Mouse (Mus musculus) forebrain, postnatal 0 days (tissue): Measurements from ENCODE around the gene Exoc3l. TPM values are rescaled to one million over a fixed set of nuclear protein-coding genes. Genes with fewer than 3 reads are reported as not detected.
A peak's percentile ranks its signal among the peaks of the same experiment; 100 is the strongest.

Source experiments
- ATAC-seq: fragments of 200-750 bp; cut with Nextera tagmentation; 2 replicates; pipeline ENCODE4 v1.8.0; 2017; ENCODE audit warnings: mild to moderate bottlenecking, moderate library complexity
- DNase-seq: peaks from one replicate; pipeline ENCODE4 v3.0.0-alpha.2; 2015
- H3K27ac ChIP-seq: fragments of 300-500 bp; sonication (generic); 2 replicates; pipeline ENCODE4 v1.5.1; 2014; ENCODE audit warnings: low read depth, mild to moderate bottlenecking, antibody characterized with exemption, low read length, moderate library complexity, mixed read lengths
- H3K27me3 ChIP-seq: fragments of 300-500 bp; sonication (generic); 2 replicates; pipeline ENCODE4 v1.6.1; 2014; ENCODE audit warnings: mild to moderate bottlenecking, low read length, mixed read lengths; ENCODE audit not compliant: insufficient read depth
- H3K36me3 ChIP-seq: fragments of 300-500 bp; sonication (generic); 2 replicates; pipeline ENCODE4 v1.6.1; 2014; ENCODE audit warnings: mild to moderate bottlenecking, moderate library complexity; ENCODE audit not compliant: insufficient read depth
- H3K4me1 ChIP-seq: fragments of 300-500 bp; sonication (generic); 2 replicates; pipeline ENCODE4 v1.6.1; 2014; ENCODE audit warnings: antibody characterized with exemption; ENCODE audit not compliant: insufficient read depth
- H3K4me2 ChIP-seq: fragments of 300-500 bp; sonication (generic); 2 replicates; pipeline ENCODE4 v1.6.1; 2014; ENCODE audit warnings: low read depth, mild to moderate bottlenecking, moderate library complexity
- H3K4me3 ChIP-seq: fragments of 300-500 bp; sonication (generic); 2 replicates; pipeline ENCODE4 v1.5.1; 2014; ENCODE audit warnings: low read depth, low read length, mixed read lengths
- H3K9ac ChIP-seq: fragments of 300-500 bp; sonication (generic); 2 replicates; pipeline ENCODE4 v1.6.1; 2014; ENCODE audit warnings: mild to moderate bottlenecking
- H3K9me3 ChIP-seq: fragments of 300-500 bp; sonication (generic); 2 replicates; pipeline ENCODE4 v1.6.1; 2016; ENCODE audit warnings: low read length
- CTCF ChIP-seq: sonication (generic); IDR thresholded peaks from 2 replicates; pipeline ENCODE4 v1.5.1; 2016; ENCODE audit warnings: antibody characterized with exemption, control low read depth, low read depth
- WGBS: fragments of 180-500 bp; shearing (Covaris S2); extraction: QIAGEN DNeasy Blood & Tissue Kit; methylation state at CpG from one replicate; pipeline ENCODE4 v1.1.7; 2014; 5-methylcytosine and 5-hydroxymethylcytosine counted together
- polyA plus RNA-seq: library from polyadenylated mRNA; unstranded; fragments of >200 nt; fragmentation: Nextera tagmentation; extraction: Ambion mirVana; gene quantifications from 2 replicates; pipeline ENCODE4 v1.2.1, GENCODE M21; 2015
- total RNA-seq: library from RNA; depleted of rRNA; stranded (reverse); fragments of >200 nt; gene quantifications from 2 replicates; pipeline ENCODE4 v1.2.3, GENCODE M21; 2014

The Exoc3l gene
- total and polyA plus RNA-seq, 2 experiments from 2014 or later: 2.7 to 7.5 TPM

DNA sequence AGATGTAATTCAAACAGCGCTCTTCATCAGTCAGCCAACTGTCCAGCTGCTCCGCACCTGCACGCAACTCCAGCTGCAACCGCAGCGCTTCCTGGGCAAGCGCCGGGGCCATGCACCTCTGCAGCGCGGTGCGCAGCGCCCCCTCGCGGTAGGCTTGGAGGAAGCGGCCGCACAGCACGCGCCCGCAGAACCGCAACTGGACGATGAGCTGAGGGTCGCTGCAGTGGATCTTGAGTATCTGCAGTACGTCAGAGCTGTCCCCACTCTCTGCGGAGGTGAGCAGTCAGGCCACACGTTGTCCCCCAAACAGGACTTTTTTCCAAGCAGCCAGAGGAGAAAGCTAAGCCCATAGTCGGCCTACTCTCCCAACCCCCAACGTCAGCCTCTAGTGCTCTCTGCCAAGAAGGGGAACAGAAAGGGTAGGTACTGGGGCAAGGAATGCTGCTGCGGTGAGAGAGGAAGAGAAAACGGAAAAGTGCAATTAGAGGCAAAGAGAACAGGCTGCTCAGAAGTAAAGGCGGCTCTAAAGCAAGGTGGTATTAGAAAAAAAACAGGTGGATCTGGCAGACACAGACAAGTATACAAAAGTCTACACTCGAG is 36.1 kb downstream of the Exoc3l start:
- H3K4me2 ChIP-seq: peak overlapping the region; percentile 64
- WGBS: 3% methylated on average over 30 of the region's 30 CpGs
- peak; percentile 79 for DNase-seq
- peak; percentile 62 for ATAC-seq
- H3K9me3 ChIP-seq: no peaks in the 10 kb centered on the region
- H3K9ac ChIP-seq: peak overlapping the region; percentile 33; the same call in 1 of the 2 replicates
- peak overlapping the region; percentile 36 for H3K4me3 ChIP-seq
- H3K4me1 ChIP-seq: peaks cover 2% of the 10 kb centered on the region
- peak; percentile 97 for TF ChIP-seq CTCF
- no peak overlapping the region for H3K27ac ChIP-seq
- H3K36me3 ChIP-seq: no peaks in the 10 kb centered on the region
- peaks cover 48% of the 10 kb centered on the region for H3K27me3 ChIP-seq

DNA sequence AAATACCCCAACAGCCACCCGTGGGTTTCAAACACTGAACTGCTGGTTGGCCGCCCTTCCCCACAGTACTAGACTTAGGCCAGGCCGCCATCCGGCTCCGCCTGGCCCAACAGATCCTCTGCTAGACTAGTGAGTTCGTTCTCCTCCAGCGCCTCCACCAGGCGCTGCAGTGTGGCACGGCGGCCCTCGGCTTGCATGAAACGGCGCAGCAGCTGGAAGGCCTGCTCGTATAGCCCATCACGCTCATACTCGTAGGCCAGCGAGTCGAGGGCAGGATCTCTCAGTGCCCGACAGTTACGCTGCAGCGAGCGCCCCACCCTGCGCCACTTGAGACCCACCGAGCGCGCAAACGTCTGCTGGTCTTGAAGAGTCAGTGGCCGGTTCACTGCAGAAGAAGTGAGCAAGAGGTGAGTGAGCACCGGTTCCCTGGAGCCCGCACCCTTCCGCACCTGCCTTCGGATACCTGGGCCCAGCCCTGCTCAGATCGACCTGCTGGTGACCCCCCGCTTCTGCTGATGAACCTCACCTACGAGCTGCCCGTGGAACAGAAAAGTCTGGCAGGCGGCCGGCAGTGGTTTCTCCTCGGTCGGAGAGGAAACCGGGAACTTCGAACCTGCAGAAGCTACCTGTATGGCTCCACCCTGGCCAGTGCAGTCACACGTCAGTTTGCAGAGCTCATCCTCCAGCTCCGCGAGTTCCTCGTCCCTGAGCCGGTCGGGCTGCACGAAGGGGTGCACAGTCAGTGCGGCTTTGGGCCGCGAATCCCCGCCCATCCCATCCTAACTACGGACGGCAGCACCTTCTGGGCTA is 36.8 kb downstream of the Exoc3l start:
- TF ChIP-seq CTCF: peak; percentile 54
- no peaks in the 10 kb centered on the region for H3K36me3 ChIP-seq
- H3K27me3 ChIP-seq: peaks cover 48% of the 10 kb centered on the region
- H3K27ac ChIP-seq: no peak overlapping the region
- peak; percentile 19 for ATAC-seq
- H3K4me1 ChIP-seq: peaks cover 4% of the 10 kb centered on the region
- no peaks in the 10 kb centered on the region for H3K9me3 ChIP-seq
- peak overlapping the region; percentile 36 for H3K4me3 ChIP-seq
- WGBS: 3% methylated on average over 55 of the region's 55 CpGs
- no peak for DNase-seq
- H3K9ac ChIP-seq: peak overlapping the region; percentile 33; the same call in 1 of the 2 replicates
- peak overlapping the region; percentile 64 for H3K4me2 ChIP-seq

DNA sequence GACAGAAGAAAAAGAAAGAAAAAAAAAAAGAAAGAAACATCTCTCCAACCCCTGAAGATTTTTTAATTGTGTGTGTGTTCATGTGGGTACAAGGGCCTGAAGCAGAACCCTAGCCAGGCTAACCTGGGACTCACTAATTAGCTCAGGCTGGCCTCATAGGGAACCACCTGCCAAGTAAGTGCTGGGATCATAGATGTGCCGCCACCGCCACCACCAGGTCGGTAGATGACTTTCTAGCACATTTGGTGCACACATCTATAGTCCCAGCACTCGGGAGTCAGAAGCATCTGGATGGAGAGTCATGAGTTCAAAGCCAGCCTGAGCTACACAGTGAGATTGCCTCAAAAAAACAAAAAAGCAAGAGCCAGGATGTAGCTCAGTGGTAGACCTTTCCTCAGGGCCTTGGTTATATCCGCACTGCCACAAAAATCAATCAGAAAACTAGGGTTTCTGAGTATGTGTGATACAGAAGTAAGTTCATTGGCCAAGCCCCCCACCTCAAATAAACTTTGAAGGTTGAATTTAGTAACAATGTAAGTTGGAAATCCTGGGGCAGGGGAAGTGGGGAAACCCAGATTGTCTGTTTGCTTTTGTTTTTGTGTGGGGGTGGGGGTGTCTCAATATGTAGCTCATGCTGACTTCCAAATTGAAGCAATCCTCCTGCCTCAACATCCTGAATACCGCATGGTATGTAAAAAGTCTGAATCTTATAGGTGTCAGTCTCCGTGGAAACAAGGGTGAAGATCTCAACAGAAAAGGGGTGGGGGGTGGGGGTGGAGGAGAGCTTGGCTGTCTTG is 38.4 kb downstream of the Exoc3l start:
- H3K4me1 ChIP-seq: peaks cover 4% of the 10 kb centered on the region
- WGBS: 69% methylated on average over 7 of the region's 7 CpGs
- H3K27ac ChIP-seq: no peak overlapping the region
- H3K9ac ChIP-seq: no peak overlapping the region
- no peak for TF ChIP-seq CTCF
- peaks cover 10% of the 10 kb centered on the region; the same call in 1 of the 2 replicates for H3K36me3 ChIP-seq
- H3K9me3 ChIP-seq: no peaks in the 10 kb centered on the region
- H3K4me3 ChIP-seq: no peak overlapping the region
- H3K4me2 ChIP-seq: no peak overlapping the region
- DNase-seq (no peak), ATAC-seq (no peak)
- peaks cover 44% of the 10 kb centered on the region for H3K27me3 ChIP-seq

DNA sequence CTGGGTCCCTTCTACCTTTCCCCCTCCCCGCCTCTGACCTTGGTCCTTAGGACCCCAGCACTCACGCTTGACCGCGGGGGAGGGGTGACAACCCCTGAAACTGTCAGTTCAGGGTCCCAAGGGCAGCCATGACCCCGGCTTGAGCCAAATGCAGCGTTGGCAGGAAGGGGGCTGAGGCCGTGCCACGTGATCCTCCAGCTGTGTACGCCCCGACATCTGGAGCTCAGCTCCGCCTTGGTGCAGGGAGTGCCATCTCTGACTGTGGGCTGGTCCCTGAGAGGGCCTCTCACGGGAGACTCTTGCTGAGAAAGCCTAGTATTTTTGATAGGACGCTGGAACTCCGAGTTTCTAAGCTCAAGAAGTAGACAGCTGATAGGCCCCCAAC is 40.9 kb downstream of the Exoc3l start, which contains the start of gene B3gnt9:
Gene B3gnt9, minus strand, starts transcription at position 188 of the 385 bp plus-strand sequence.
- ATAC-seq (0 out of 2 replicates have a peak, but pooled peaks have one; percentile 17), DNase-seq (no peak)
- Histone ChIP-seq H3K4me1 (peaks cover 4% of the 10 kb centered on the region), H3K9ac (peak within 1 kb of the TSS; percentile 73), H3K27ac (no peak within 1 kb of the TSS), H3K4me2 (peak within 1 kb of the TSS; percentile 92), H3K27me3 (peaks cover 27% of the 10 kb centered on the region), H3K9me3 (no peaks in the 10 kb centered on the region), H3K4me3 (peak within 1 kb of the TSS; percentile 56), H3K36me3 (peaks cover 32% of the 10 kb centered on the region)
- TF ChIP-seq CTCF: no peak
- 4% methylated on average over 14 of the region's 14 CpGs for WGBS

DNA sequence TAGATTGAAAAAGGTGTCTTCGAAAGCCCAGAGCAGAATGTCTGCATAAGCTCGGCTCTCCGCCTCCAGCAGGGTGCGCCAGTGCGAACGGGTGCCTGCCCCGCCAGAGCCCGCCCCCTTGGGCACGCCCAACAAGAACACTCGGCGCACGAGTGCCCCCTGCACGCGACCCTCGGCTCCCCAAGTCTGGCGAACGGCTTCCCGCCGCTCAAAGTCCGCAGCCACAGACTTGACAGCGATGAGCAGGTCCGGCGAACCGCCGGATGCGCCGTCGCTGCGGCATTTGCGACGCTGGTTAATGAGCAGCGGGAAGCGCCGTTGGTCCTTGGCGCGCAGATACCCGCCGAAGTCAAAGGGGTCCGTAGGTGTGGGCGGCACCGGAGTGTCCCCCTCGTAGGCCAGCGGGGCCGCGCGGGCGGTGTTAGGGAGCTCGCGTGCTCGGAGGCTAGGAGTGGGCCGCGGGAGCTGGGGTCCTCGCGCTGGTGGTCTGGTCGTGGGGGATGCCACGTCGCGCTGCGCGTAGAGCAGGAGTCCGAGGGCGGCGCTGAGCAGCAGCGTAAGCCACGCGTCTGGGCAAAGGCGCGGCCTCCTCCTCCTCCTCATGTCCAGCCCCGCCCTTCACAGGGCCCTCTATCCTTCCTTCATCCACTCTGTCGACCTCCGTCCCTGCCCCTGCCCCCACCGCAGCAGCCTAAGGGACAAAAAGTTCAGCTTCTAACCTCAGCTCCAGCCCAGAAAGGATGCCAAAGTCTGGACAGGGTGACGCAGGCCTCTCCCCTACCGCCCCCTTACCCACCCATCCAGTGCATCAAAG is 41.5 kb downstream of the Exoc3l start:
- Histone ChIP-seq H3K27ac (no peak overlapping the region), H3K4me3 (peak overlapping the region; percentile 56), H3K36me3 (peaks cover 38% of the 10 kb centered on the region), H3K27me3 (peaks cover 21% of the 10 kb centered on the region), H3K4me2 (peak overlapping the region; percentile 92), H3K4me1 (peaks cover 4% of the 10 kb centered on the region), H3K9me3 (no peaks in the 10 kb centered on the region), H3K9ac (peak overlapping the region; percentile 73)
- TF ChIP-seq CTCF: peak; percentile 93
- DNase-seq: peak; percentile 92
- peak; percentile 92 for ATAC-seq
- WGBS: 1% methylated on average over 74 of the region's 74 CpGs

DNA sequence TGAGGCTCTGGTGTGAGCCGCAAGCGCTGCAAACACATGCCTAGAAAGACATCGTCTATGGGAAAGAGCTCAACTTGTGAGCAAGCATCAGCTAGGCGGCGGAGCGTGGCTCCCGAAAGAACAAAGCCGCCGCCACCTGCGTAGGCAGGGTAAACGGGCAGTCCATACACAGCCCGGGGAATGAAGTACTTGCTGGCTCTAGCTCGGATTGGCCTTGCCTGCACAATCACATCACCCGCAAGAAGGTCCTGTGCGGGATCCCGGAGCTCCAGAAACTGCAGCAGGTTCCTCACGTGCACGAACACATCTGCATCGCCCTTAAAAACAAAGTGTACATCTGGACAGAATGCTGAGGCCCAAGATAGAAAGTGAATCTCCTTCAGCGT is 42.1 kb downstream of the Exoc3l start:
- DNase-seq (peak; percentile 46), ATAC-seq (peak; percentile 28; the same call in 1 of the 2 replicates)
- no peak overlapping the region for H3K27ac ChIP-seq

More for the DNA sequence above, 42.1 kb downstream of the Exoc3l start:
- peaks cover 44% of the 10 kb centered on the region for H3K36me3 ChIP-seq
- no peak for TF ChIP-seq CTCF
- peak overlapping the region; percentile 92 for H3K4me2 ChIP-seq
- H3K27me3 ChIP-seq: peaks cover 15% of the 10 kb centered on the region
- H3K9me3 ChIP-seq: no peaks in the 10 kb centered on the region
- H3K4me1 ChIP-seq: peaks cover 4% of the 10 kb centered on the region
- WGBS: 30% methylated on average over 20 of the region's 20 CpGs
- peak overlapping the region; percentile 56 for H3K4me3 ChIP-seq
- H3K9ac ChIP-seq: no peak overlapping the region; the same call in 1 of the 2 replicates
